Mouse (Mus musculus): ENCODE results near the gene Drap1.

Gene Drap1

DNA sequence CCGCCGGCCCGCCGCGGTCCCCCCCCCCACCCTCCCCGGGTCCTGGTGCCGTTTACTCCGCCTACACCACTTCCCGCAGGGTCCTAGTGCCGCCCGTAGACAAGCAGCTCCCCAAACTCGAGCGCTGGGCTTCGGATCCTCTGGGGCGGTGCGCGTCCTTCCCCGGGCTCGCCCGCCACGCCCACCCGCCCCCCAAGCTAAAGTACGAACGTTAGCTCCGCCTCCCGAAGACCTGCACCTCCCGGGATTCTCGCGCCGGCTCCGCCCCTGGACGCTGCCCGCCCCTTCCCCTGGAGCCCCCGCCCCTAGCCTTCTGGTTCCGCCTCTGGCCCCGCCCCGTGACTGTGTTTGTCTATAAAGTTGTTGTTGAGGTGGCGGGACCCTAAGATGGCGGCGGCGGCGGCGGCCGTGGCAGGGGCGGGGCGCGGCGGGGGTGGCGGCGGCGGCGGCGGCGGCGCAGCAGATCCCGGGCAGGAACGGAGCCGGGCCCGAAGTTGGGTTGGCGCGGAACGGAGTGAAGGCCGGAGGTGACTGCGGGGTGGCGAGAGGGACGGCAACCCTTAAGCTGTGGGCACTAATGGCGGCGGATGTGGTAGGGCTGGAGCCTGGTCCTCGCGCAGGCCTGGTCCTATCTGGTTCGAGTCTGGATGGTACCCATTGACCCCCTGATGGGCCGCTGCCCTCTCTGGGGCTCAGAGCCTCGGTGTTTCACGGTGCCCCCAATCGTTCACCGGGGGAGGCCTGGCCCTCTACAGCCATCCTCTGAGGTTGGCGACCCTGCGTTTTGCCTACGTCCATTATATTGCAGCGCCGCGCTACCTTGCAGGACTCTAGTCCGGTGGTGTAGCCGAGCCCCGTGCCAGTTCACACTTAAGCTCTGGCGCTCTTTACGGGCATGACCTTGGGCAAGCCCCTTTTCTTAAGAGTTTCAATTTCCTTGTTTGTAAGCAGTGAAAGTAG is at the start of gene Drap1, which contains the start of gene AI837181:
Gene Drap1 (minus strand): TSS at position 198 of the 960 bp plus-strand sequence.
Gene AI837181 (plus strand): TSS at position 363 of the 960 bp plus-strand sequence.
- peak; percentile 99 for DNase-seq

GRCm38 (mm10) chr19:5473720-5474119 is 48.9 kb upstream of the Drap1 start, which contains the start of gene Efemp2:
Gene Efemp2 (plus strand): TSS chr19:5473954.
- peak; percentile 99 for DNase-seq

- no peak for DNase-seq
Observed at GRCm38 (mm10) chr19:5472857-5473256, 48.1 kb upstream of the Drap1 start.

DNA sequence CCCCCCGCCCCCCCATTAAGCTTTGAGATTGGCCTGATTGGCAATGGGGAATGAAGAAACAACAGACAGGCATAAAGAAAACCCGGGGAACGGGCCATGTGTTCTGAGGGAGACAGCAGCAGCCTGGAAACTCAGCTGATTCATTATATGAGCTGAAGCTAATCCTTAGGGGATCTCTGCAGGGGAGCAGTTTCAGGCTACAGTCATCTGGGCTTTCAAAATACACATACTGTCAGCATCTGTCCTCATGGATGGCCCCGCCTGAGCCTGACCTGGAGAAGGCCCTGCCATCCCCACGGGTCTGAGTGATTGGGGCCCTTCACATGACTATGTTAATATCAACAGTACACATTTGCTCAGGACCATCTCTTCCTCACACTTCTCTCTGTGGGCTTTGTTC is 47.1 kb upstream of the Drap1 start:
- no peak for DNase-seq

- peak; percentile 91 for DNase-seq
Observed at GRCm38 (mm10) chr19:5468374-5468773, 43.6 kb upstream of the Drap1 start, which contains the start of gene Ctsw. Gene Ctsw (minus strand): TSS chr19:5468507.

DNA sequence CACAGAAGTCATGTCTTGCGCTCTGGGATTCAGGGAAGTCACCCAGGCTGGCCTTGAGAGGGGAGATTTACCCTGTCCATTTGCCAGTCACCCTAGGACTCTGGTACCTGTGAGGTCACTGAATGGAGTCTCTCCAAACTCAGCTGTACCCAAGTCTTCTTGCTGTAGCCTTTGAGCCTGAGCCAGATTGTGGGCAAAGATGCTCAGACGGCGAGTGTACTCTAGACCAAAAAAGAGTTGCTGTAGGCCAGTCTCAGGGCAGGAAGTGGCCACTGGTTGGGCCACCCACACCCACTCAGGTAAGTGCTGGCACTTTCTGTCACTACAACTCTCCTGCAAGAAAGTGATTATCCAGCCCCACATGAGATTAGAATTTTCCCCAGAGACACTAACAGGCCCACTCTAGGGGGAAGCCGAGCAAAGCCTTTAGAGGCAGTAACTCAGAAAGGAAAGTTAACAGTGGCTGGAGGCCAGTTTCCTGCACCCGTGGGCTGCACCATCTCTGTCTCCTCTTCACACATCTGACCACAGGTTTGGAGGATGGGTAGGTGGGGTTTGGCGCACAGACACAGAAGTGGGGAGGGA is 42.2 kb upstream of the Drap1 start:
- DNase-seq = no peak

DNA sequence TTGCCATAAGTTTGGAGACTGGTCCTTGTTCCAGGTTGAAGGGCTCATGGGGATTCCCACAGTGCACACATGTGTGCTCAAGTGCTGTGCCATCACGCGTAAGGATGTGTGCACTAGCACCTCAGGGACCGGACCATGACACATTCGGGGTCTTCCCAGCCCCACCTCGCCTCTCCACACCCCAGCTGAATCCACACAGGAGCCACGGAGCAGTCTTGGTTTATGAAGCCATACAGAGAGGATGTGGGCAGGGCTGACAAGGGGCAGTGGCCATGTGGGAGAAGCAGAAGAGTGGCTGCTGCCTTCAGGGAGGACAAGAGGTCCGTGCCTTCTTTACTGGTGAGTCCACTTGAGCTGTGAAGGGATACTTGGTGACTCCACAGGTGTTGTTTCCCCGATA is 40.3 kb upstream of the Drap1 start:
- DNase-seq = peak; percentile 92

- DNase-seq = peak; percentile 96
Observed at GRCm38 (mm10) chr19:5463791-5464562, 39.2 kb upstream of the Drap1 start.

GRCm38 (mm10) chr19:5463212-5463611 is 38.4 kb upstream of the Drap1 start:
- peak; percentile 92 for DNase-seq

DNA sequence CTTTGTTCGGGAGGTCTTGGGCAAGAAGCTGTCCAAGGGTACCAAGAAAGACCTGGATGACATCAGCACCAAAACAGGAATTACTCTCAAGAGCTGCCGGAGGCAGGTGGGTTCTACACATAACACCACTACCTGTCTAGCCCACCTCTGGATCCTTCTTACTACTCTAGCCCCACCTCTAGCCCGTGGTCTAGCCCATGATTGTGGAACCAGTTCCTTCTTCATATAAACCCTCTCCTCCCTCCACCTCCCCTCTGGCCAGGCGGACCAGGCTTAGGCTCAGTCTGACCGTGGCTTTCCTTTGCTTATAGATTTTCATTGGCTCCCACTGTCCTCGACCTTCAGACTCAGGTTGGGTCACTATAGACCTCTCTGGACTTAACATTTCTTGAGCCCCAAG is 36.6 kb upstream of the Drap1 start:
- DNase-seq = peak; percentile 93

DNA sequence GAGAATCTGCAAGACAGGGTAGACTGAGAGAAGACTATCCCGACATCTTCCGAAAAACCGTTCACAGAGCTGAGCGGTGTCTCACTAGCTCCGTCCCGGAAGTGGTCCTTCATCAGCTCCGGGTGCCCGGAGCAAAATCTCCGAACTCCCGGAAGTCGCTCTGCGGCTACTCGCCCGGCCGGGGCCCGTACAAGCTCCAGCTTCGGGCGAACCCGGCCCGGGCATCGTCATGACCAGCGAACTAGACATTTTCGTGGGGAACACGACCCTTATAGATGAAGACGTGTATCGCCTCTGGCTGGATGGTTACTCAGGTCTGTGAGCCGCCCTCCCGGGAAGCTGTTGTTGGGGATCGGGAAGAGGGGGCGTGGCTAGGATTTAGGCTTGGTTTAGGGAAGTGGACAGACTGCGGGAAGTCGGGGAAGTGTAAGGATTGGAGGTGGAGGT is 35.7 kb upstream of the Drap1 start, which contains the start of gene Fibp:
Gene Fibp (plus strand): TSS at position 151 of the 447 bp plus-strand sequence.
- DNase-seq = peak; percentile 98

DNA sequence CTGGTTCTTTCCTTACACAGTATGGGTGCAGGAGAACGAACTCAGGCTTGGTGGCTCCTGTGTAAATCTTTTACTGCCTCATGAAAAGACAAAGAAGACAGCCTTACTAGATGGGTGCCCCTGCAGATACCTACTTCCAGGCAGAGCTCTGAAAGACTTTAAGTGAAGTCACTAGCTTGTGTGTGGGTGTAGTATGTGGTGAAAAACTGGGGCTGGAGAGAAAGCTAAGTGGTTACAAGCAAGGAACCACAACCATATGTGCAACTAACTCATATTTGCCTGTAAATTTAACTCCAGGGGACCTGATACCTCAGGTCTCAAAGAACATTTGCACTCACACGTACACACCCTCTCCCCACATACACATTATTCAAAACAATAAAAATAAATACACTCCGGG is 35.1 kb upstream of the Drap1 start:
- DNase-seq = no peak

- DNase-seq = peak; percentile 94
Observed at GRCm38 (mm10) chr19:5459019-5459418, 34.2 kb upstream of the Drap1 start.

DNA sequence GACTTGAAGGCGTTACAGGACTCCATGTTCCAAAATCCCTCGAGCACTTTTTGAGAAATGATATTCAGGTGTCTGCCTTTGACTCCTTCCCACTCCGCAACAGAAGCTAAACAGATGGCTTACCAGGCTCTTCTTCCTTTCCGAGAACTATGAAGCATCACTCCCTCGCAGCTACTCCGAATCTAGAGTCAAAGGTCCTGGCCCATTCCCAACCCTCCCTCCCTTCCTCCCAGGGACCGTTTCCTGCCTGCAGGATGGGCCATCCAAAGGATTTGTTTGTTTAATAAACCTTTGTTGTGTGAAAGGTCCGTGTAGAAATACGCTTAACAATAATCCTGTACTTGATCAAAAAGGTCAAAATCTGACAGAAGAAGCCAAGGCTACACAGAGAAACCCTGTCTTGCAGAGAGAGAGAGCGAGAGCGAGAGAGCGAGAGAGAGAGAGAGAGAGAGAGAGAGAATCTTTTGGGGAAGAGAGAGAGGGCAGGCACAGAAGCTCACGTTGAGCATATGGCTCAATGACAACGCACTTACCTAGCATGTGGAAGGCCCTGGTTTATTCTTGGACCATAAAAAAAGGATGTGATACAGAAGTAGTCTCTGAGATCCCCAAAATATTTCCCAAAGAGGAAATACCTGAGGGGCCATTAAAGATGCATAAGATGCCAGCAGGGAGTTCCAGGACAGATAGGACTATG is 33.1 kb upstream of the Drap1 start, which contains the start of gene Ccdc85b:
Gene Ccdc85b (minus strand): TSS at position 149 of the 697 bp plus-strand sequence.
- DNase-seq = no peak

DNA sequence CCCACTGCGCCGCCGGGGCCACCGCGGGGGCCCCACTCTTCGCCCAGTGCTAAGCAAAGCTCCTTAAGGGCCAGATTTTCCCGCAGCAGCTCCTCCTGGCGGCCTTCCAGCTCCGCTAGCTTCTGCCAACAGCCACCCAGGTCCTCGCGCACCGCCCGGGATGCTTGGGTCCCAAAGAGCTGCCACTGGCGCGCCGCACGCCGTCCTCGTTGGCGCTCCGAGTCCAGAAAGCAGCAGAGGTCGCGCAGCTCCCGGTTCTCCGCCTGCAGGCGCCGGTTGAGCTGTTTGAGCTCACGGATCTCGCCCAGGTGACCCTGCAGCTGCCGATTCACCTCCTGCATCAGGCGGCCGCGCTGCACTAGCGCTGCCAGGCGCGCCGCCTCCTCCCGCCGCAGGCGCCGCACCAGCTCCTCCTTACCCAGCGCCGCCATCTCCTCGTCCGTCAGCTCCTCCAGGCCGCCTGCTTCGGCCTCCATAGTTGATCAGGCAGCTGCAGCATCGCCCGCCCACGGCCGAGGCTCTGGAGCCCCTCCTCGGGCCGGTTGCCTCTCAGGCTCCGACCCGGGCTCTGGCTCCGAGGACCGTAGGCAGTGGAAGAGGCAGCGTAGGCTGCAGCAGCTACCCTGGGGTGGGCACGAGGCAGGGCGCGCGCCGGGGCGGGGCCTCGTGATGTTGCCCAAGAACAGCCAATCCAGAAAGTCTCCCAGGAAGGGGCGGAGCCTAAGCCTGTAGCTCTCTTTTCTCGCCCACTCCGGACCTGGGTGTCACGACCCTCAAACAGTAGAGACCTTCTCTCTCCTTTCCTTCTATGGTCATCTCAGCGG is 32.4 kb upstream of the Drap1 start:
- DNase-seq = peak; percentile 100

GRCm38 (mm10) chr19:5456241-5456921 is 31.6 kb upstream of the Drap1 start:
- peak; percentile 98 for DNase-seq

GRCm38 (mm10) chr19:5455568-5455967 is 30.8 kb upstream of the Drap1 start:
- peak; percentile 88 for DNase-seq

GRCm38 (mm10) chr19:5455037-5455436 is 30.3 kb upstream of the Drap1 start:
- DNase-seq = peak; percentile 92

DNA sequence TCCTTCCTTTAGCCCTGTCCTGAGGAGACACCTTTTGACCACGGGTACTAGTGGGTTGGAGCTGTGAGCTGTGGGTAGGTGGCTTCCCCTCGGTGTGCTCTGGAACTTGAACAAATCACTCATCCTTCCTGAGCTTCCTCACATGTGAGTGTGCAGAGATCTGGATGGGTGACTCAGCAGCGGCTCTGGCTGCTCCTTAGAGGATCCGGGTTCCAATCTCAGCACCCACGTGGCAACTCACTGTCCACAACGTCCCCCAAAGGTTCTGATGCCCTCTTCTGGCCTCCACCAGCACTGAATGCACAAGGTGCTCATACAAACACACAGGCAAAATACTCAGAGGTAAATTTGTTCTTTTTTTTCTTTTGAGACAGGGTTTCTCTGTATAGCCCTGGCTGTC is 27.0 kb upstream of the Drap1 start:
- DNase-seq = no peak

DNA sequence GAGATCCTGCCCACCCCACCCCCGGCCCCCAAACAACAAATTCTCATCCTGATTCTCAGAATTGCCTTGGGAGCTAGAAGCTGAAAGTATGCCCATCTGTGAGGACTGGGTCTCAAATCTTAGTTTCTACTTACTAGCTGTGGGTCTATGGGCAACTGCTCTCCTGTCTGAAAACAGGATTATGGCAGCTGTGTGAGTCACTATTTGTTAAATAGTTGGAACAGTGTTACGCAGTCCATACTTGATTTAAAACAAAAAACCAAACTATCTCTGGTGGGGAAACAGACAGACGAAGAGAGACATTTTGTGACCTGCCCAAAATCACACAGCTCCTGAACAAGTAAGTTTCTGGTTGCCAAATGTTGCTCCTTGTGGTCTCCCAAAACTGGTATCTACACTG is 24.9 kb upstream of the Drap1 start:
- no peak for DNase-seq

Measured in heart, adult 11 months (tissue).